Mouse (Mus musculus) heart, postnatal 0 days (tissue): Measurements from ENCODE around the gene Arhgap4. TPM values are rescaled to one million over a fixed set of nuclear protein-coding genes. Genes with fewer than 3 reads are reported as not detected.
A peak's percentile ranks its signal among the peaks of the same experiment; 100 is the strongest.

Experiments
- ATAC-seq: fragments of 200-750 bp; cut with Nextera tagmentation; 2 replicates; pipeline ENCODE4 v1.8.0; 2017; ENCODE audit warnings: low read depth, moderate number of reproducible peaks, moderate library complexity; ENCODE audit not compliant: insufficient read depth
- DNase-seq: peaks from one replicate; pipeline ENCODE4 v3.0.0-alpha.2; 2016; ENCODE audit warnings: low spot score
- H3K27ac ChIP-seq: fragments of 300-500 bp; sonication (generic); 2 replicates; pipeline ENCODE4 v1.5.1; 2014; ENCODE audit warnings: low read depth, mild to moderate bottlenecking
- H3K27me3 ChIP-seq: fragments of 300-500 bp; sonication (generic); 2 replicates; pipeline ENCODE4 v1.6.1; 2014; ENCODE audit warnings: low read length, mixed read lengths; ENCODE audit not compliant: control insufficient read depth, insufficient read depth
- H3K36me3 ChIP-seq: fragments of 300-500 bp; sonication (generic); replicated peaks from 2 replicates; pipeline ENCODE4 v1.6.1; 2014; ENCODE audit warnings: low read length, mixed read lengths; ENCODE audit not compliant: control insufficient read depth, insufficient read depth
- H3K4me1 ChIP-seq: fragments of 300-500 bp; sonication (generic); 2 replicates; pipeline ENCODE4 v1.6.1; 2014; ENCODE audit warnings: antibody characterized with exemption; ENCODE audit not compliant: control insufficient read depth, insufficient read depth
- H3K4me2 ChIP-seq: fragments of 300-500 bp; sonication (generic); 2 replicates; pipeline ENCODE4 v1.6.1; 2014; ENCODE audit warnings: low read depth, mild to moderate bottlenecking, low read length, moderate library complexity
- H3K4me3 ChIP-seq: fragments of 300-500 bp; sonication (generic); 2 replicates; pipeline ENCODE4 v1.5.1; 2014; ENCODE audit warnings: low read depth, low read length
- H3K9ac ChIP-seq: fragments of 300-500 bp; sonication (generic); replicated peaks from 2 replicates; pipeline ENCODE4 v1.6.1; 2014; ENCODE audit warnings: low read depth, low read length, mixed read lengths
- H3K9me3 ChIP-seq: fragments of 300-500 bp; sonication (generic); replicated peaks from 2 replicates; pipeline ENCODE4 v1.6.1; 2016; ENCODE audit warnings: low read length; ENCODE audit not compliant: control insufficient read depth
- CTCF ChIP-seq: IDR thresholded peaks from 2 replicates; pipeline ENCODE4 v1.5.1; 2016; ENCODE audit warnings: antibody characterized with exemption, control low read depth, low read depth
- EP300 ChIP-seq: IDR thresholded peaks from 2 replicates; pipeline ENCODE4 v1.6.1; 2016; ENCODE audit warnings: antibody characterized with exemption, low read depth
- WGBS: fragments of 180-500 bp; shearing (Covaris S2); extraction: QIAGEN DNeasy Blood & Tissue Kit; methylation state at CpG from one replicate; pipeline ENCODE4 v1.1.7; 2014; 5-methylcytosine and 5-hydroxymethylcytosine counted together
- polyA plus RNA-seq: library from polyadenylated mRNA; unstranded; fragments of >200 nt; fragmentation: Nextera tagmentation; extraction: Ambion mirVana; gene quantifications from 2 replicates; pipeline ENCODE4 v1.2.1, GENCODE M21; 2015
- total RNA-seq: library from RNA; depleted of rRNA; stranded (reverse); fragments of >200 nt; gene quantifications from 2 replicates; pipeline ENCODE4 v1.2.3, GENCODE M21; 2014; ENCODE audit warnings: low replicate concordance

Gene Arhgap4
- total and polyA plus RNA-seq, 2 experiments from 2014 or later = 0.72 to 6.5 TPM

- no peaks in the 10 kb centered on the region for H3K27me3 ChIP-seq
- no peaks in the 10 kb centered on the region for H3K9me3 ChIP-seq
- TF ChIP-seq EP300 (no peak), CTCF (peak; percentile 74)
- no peak overlapping the region for H3K9ac ChIP-seq
- ATAC-seq = peak; percentile 58
- H3K27ac ChIP-seq = no peak overlapping the region
- peaks cover 95% of the 10 kb centered on the region for H3K36me3 ChIP-seq
- no peak overlapping the region for H3K4me2 ChIP-seq
- H3K4me3 ChIP-seq = no peak overlapping the region
- no peaks in the 10 kb centered on the region for H3K4me1 ChIP-seq
- WGBS = 20% methylated on average over 4 of the region's 4 CpGs
- DNase-seq = peak; percentile 61
Observed at GRCm38 (mm10) chrX:73948647-73949046, 27.0 kb upstream of the Arhgap4 start.

- H3K27ac ChIP-seq = no peak overlapping the region
- H3K4me2 ChIP-seq = no peak overlapping the region
- no peaks in the 10 kb centered on the region for H3K4me1 ChIP-seq
- peaks cover 86% of the 10 kb centered on the region for H3K36me3 ChIP-seq
- H3K9me3 ChIP-seq = no peaks in the 10 kb centered on the region
- no peak overlapping the region for H3K9ac ChIP-seq
- no peak overlapping the region for H3K4me3 ChIP-seq
- TF ChIP-seq EP300 = no peak
- no peak for TF ChIP-seq CTCF
- WGBS = 81% methylated on average over 6 of the region's 6 CpGs
- DNase-seq = no peak
- no peak for ATAC-seq
- no peaks in the 10 kb centered on the region for H3K27me3 ChIP-seq
Observed at GRCm38 (mm10) chrX:73946896-73947295, 25.2 kb upstream of the Arhgap4 start.

- WGBS = 61% methylated on average over 2 of the region's 2 CpGs
- Histone ChIP-seq H3K9me3 (no peaks in the 10 kb centered on the region), H3K27me3 (no peaks in the 10 kb centered on the region), H3K27ac (no peak overlapping the region), H3K36me3 (peaks cover 45% of the 10 kb centered on the region), H3K4me2 (no peak overlapping the region), H3K4me3 (no peak overlapping the region), H3K9ac (no peak overlapping the region), H3K4me1 (no peaks in the 10 kb centered on the region)
- ATAC-seq (no peak), DNase-seq (no peak)
- TF ChIP-seq EP300 (no peak), CTCF (no peak)
Observed at GRCm38 (mm10) chrX:73942294-73942693, 20.6 kb upstream of the Arhgap4 start.

GRCm38 (mm10) chrX:73941860-73942259 lies 20.2 kb upstream of the Arhgap4 start:
- ATAC-seq = no peak
- no peak for DNase-seq
- no peaks in the 10 kb centered on the region for H3K27me3 ChIP-seq
- H3K27ac ChIP-seq = no peak overlapping the region
- no peak overlapping the region for H3K9ac ChIP-seq
- H3K4me2 ChIP-seq = no peak overlapping the region
- whole genome bisulfite sequencing = 32% methylated on average over 2 of the region's 2 CpGs
- no peaks in the 10 kb centered on the region for H3K9me3 ChIP-seq
- no peak for TF ChIP-seq EP300
- H3K4me3 ChIP-seq = no peak overlapping the region
- peaks cover 41% of the 10 kb centered on the region for H3K36me3 ChIP-seq
- H3K4me1 ChIP-seq = no peaks in the 10 kb centered on the region

- no peak for ATAC-seq
- Histone ChIP-seq H3K4me3 (no peak overlapping the region), H3K36me3 (no peaks in the 10 kb centered on the region), H3K4me2 (no peak overlapping the region), H3K9me3 (no peaks in the 10 kb centered on the region), H3K27me3 (no peaks in the 10 kb centered on the region), H3K4me1 (no peaks in the 10 kb centered on the region), H3K27ac (no peak overlapping the region), H3K9ac (no peak overlapping the region)
- 83% methylated on average over 2 of the region's 2 CpGs for WGBS
- no peak for DNase-seq
- no peak for TF ChIP-seq CTCF
- TF ChIP-seq EP300 = no peak
Observed at GRCm38 (mm10) chrX:73931871-73932270, 10.2 kb upstream of the Arhgap4 start.

GRCm38 (mm10) chrX:73930402-73931062 lies 8.9 kb upstream of the Arhgap4 start, which contains the start of gene Renbp:
Renbp (minus strand) TSS chrX:73930850.
- Histone ChIP-seq H3K9ac (peak within 1 kb of the TSS; percentile 28), H3K9me3 (no peaks in the 10 kb centered on the region), H3K27me3 (no peaks in the 10 kb centered on the region), H3K4me3 (peak within 1 kb of the TSS; percentile 41), H3K36me3 (no peaks in the 10 kb centered on the region; the same call in 1 of the 2 replicates), H3K4me1 (no peaks in the 10 kb centered on the region), H3K27ac (peak within 1 kb of the TSS; percentile 20; the same call in 1 of the 2 replicates), H3K4me2 (peak within 1 kb of the TSS; percentile 58)
- TF ChIP-seq CTCF = peak; percentile 37; the same call in 1 of the 2 replicates
- TF ChIP-seq EP300 = no peak
- peak; percentile 62 for DNase-seq
- ATAC-seq = peak; percentile 98
- 34% methylated on average over 17 of the region's 17 CpGs for WGBS
